Mouse (Mus musculus) ovary, adult 10 weeks (tissue): Measurements from ENCODE around the gene Rheb. TPM values are rescaled to one million over a fixed set of nuclear protein-coding genes. Genes with fewer than 3 reads are reported as not detected.

Source experiments
- polyA plus RNA-seq: library from polyadenylated mRNA; stranded (reverse); fragments of 350-450 nt; fragmentation: Illumina TruSeq; extraction: RNeasy Lipid Tissue Mini Kit (QIAGEN cat#74804); gene quantifications from one replicate; pipeline ENCODE4 v1.2.3, GENCODE M21; 2014

The Rheb gene
- 510 TPM for polyA plus RNA-seq

GRCm38 (mm10) chr5:24842274-24843102 is at the start of gene Rheb:
Gene Rheb, minus strand, starts transcription at chr5:24842624.

GRCm38 (mm10) chr5:24757816-24758215 is 84.6 kb downstream of the Rheb start, which contains the start of gene Crygn:
Gene Crygn, minus strand, starts transcription at chr5:24758008.

Other genes with a start within 250 kb of the Rheb start
- 2.3 TPM for gene Smarcd3, start 218.2 kb downstream of the Rheb start, polyA plus RNA-seq
- 50.7 TPM for gene Nub1, start 157.1 kb downstream of the Rheb start, polyA plus RNA-seq
- 0.23 TPM for gene Wdr86, start 111.9 kb downstream of the Rheb start, polyA plus RNA-seq
- not detected for gene Crygn, start 84.6 kb downstream of the Rheb start, polyA plus RNA-seq